Mouse (Mus musculus) urinary bladder, postnatal 10 days (tissue): ENCODE data around the gene Acoxl.

Source experiments
- DNase-seq: peaks from one replicate; pipeline ENCODE4 v3.0.0; 2022; ENCODE audit warnings: low spot score

Acoxl gene

DNA sequence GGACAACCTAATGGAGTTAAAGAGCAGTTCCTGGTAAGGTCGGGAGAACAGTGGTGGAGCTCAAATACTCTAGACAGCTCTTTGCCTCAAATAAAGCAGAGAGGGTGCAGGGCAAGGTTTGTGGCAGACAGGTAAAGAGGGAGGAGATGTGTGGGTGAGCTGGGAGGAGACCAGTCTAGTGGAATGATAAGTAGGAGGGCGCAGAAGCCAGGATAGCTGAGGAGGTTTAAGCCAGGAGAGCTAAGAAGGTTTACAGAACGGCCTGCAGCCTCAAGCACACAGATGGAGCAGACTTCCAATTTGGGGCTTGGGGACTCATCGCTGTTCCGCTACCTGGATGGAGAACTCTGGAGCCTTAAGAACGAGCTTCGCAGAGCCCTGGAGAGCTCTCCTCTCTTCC is at the start of gene Acoxl:
TSS of gene Acoxl (plus strand) at position 301 of the 400 bp plus-strand sequence.
- DNase-seq = no peak

DNA sequence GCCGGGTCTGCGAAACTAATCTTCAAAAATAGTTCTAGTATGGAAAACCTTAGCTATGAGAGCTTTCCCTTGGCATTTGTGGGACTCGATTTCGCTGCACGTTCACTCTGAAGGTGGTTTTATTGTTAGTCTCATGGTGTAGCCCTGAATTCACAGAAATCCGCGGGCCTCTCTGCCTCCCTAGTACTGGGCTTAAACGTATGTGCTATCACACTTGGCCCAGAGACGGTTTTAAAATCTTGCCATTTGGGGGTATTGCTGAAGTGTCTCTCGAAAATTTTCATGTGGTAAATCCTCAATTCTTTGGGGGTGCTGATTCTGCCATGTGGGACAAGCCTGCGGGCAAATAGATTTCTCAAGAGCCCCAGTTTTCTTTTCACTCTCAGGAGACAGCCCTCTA is 49.5 kb upstream of the Acoxl start:
- DNase-seq = no peak

DNA sequence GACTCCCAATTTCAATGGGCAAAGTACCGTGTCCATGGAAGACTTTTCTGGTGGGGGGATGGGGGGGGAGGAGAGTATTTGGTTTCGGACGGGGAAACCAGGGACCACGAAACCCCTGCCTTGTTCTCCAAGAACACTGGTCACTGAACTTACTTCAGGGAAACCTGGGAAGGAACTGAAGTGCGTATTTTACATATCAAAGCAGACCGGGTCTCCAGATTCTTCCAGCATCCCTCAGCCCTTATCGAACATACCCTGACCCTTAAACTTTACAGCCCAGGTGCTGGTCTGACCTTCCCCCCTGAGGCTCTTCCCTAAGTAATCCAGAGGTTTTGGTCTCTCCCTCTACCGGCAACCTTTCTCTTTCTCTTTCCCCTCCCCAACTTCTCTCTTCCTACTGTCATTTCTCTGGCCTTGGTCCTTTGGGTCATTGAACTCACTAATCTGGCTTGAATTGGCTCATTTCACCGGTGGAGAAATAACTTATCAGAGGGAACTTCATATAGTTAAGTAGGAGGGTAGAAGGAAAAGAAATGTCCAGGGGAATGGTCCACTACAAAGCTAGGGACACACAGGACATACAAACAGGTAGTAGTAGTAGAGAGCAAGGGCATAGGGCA is 48.9 kb upstream of the Acoxl start:
- DNase-seq = no peak

DNA sequence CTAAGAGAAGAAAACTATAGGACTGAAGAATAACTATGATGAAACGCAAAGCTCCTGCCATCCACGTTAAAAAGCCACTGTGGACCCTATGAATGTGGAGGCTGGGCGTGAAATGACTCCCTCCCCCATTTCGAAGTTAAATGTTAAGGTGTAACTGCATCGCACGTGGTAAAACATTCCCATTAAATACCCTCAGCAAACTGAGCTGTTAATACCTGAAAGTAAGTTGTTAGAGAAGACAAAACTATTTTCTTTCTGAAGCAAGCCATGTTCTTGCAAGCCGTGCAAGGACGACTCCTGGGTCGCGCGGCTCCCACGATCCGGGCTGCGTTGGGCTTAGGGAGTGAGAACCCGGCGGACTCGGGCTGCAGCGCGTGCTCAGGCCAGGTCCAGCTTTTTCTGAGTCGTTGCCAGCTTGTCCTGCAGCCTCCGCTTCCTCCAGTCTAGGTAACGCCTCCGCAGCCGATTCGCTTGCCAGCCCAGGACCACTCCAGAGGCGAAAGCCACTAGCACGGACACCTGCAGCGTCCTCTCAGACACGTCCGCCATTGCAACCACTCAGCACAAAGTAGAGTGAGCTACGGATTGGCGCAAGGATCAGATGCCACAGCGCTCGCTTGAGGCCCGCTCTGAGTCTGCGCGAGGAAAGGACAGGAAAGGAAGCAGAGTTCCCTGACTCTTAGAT is 46.6 kb upstream of the Acoxl start, which contains the start of gene Mtln:
TSS of gene Mtln (minus strand) at position 570 of the 685 bp plus-strand sequence.
- DNase-seq = peak; percentile 34

DNA sequence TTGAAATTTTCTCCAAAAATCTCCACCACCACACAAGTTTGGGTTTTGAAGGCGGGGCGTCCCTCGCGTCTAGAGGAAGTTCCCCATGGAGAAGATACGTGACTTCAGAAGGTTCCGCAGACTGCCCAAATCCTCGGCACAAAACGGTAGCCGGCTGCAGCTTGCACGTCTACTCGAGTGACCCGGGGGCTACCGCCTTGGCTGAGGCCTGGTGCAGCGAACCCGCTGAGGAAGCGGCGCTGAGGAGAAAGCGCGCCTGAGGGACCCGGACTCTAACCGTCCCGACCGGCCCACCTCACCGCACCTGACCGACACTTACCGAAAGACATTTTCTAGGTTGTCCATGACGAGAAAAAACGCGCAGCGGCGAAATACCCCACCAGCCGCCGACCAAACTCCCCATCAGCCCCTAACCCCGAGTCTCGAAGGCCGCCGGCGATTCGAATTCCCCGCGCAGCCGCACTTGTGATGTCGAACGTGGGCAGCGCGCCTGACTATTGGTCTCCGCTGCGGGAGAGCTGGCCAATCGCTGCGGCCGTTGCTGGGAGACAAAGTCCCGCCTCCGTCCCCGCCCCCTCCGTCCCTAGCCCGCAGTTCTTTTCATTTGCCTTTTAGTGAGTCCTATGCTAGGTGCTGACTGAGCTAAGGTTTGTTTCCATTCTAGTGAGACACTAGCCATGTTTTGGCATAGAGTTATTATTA is 7.1 kb upstream of the Acoxl start, which contains the start of gene Bub1:
TSS of gene Bub1 (minus strand) at position 465 of the 702 bp plus-strand sequence.
- peak; percentile 87 for DNase-seq

DNA sequence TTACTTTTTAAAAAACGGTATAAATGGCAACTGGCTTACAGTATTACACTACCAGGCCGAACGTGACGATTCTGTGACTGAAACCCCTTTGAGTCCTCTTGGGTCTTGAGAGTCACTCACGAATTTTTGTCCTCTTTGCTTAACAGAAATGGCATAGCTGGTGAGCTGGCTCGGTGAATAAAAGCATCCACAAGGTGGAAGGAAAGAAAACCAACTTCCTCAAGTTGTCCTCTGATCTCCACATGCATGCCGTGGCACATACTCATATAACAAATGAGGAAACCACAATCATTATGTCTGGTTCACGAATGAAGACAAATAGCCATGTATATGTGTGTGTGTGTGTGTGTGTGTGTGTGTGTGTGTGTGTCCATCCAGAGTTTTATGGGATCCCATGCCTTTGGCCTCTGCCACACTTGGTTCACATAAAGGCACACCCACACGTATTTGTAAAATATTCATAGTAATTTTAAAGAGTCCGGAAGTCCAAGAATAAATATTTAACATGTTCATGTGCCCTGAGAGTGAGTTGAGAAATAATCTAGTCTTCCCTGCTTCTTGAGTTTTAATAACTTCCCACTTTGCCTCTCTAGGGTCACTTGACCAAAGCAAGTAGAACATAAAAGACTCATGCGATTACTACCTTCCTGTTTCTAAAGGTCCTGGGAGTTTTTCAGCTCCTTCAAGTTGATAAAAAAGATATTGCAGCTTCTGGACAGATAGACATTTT is 6.4 kb upstream of the Acoxl start:
- DNase-seq = no peak

DNA sequence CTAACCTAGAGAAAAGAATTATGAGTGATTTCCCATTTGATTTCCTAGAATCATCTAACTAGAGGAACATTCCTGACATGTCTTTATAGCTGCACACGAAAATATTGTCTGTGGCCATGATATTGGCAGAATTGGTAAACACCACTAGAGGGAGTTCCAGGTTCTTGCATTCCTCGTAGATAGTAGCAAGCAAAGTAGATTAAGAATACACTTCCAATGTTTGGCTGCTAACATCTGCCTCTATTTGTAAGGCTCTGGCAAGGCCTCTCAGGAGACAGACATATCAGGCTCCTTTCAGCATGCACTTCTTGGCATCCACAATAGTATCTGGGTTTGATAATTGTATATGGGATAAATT is 5.9 kb upstream of the Acoxl start:
- no peak for DNase-seq

DNA sequence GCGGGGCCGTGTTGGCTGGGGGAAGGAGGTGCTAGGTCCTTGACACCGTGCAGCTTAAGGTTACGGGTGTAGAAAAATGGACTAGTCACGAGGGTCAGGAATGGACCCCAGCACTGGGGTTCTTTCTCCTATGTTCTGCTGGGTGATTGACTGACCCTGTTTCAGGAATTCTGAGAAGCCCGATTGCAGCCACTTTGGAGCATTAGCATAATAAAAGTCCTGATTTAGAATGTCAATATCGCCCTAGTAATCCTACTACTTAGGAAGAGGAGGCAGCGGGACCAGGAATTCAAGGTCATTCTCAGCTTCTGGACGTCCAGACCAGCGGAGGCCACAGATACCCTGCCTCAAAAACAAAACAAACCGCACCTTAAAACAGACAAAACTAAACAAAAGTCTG is 749 bp downstream of the Acoxl start:
- no peak for DNase-seq

DNA sequence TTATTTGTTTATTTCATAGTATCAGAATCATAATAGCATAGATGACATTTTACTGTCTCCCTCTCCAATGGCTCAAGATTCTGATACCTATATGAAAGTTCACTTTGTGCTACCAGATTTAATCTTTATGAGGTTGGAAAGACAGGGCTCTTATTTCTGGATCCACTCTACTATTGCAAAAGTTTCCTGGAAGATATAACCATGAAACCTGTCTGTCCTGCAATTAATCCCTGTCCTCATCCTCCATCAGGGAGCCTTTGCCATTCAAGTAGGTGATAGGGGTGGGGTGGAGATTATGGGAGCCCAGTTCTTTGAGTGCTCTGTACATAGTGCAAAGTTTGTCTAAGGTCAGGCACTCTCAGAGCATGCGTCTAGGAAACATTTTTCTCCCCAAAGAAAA is 2.7 kb downstream of the Acoxl start:
- DNase-seq = no peak

DNA sequence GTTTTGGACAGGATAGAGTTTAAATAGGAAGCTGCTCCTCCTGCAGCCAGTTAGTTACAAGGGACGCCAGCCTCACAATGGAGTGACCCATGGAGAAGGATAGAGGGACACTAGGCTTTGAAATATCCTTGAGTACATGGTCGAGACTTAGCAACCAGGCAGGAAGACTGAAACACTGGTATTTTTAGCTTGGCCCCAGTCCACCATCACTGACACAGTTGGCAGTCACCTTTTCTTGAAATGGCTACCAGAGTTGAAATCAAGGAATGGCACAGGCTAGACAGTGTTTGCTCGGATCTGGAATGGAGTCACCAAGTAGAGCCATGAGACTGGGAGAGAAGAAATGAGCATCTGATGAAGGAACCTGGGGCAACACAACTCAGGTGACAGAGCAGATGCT is 3.7 kb downstream of the Acoxl start:
- no peak for DNase-seq

DNA sequence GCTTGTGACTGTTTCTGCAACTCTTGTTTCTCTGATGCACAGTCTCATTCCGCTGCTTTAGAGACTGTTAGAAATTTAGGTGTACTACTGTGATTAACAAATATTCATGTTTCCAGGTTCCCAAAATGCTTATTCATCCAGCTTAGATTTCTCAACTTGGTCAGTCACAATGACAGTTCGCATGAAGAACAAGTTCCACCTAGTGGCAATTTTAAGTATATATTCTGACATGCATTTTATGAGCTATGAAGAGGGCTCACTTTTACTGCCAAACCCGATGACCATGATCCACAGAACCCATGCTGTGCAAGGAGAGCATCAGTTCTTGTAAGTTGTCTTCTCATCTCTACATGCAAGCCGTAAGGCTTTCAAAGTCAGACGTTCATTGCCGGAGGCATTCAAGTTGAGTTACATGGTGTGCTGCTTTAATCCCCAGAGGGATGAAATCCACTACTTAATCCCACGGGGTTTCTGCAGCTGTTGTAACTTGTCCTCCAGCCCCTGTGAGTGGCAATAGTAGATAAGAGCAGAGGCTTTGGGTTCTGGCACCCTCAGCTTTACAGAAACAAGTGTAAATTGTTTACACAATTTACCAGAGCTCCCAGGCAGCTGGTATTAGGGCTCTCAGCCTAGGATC is 6.8 kb downstream of the Acoxl start:
- DNase-seq = no peak

DNA sequence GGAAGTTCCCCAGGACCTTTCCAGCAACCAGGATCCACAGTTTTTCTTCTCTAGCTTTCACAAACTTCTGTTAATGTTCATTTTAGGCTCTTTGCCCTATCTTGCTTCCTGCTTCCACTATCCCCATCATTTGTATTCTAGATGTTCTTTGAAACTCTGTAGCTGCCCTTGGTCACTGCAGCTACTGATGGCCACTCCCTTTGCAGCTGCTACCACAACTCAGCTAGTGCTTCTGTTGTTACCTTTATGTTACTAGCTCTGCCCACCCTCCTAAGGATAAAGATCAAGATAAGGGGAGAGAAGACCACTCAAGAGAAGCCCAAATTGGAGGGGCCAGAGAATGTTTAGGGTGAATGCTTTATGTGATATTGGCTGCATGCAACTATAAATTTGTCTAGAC is 7.3 kb downstream of the Acoxl start:
- no peak for DNase-seq

DNA sequence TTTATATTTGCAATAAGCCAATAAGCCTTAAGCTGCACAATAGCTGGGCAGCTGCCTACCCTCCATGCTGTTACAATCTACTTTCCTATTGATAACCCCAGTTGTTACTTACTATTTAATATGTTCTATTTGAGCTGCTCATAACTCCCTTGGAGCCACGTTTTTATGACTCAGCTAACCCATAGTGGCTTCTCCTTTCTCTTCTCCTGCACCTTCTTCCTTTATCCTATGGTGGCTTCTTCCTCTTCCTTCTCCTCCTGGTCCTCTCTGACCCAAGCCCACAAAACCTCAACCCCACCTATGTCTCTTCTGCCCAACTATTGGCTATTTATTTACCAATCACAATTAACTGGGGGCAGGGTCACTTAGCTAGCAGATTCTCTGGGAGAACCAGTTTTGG is 7.9 kb downstream of the Acoxl start:
- no peak for DNase-seq

DNA sequence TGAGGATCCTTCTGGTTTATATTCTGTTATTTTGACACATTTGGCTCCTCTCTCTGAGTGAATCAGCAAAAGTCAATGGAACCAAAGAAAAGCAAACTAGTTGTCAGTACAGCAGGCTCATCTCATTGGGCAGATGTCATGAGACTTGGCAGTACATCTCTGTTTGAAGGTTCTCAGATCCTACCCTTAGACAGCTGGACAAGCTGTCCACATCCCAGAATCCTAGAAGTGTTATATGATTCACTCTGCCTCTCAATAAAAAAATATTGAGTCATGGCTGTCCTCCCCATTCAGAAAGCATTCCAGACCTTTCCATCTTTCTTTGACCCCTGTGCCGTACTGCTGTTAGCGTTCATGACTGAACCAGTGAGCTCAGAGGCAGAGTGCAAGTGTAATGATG is 11.7 kb downstream of the Acoxl start:
- no peak for DNase-seq

DNA sequence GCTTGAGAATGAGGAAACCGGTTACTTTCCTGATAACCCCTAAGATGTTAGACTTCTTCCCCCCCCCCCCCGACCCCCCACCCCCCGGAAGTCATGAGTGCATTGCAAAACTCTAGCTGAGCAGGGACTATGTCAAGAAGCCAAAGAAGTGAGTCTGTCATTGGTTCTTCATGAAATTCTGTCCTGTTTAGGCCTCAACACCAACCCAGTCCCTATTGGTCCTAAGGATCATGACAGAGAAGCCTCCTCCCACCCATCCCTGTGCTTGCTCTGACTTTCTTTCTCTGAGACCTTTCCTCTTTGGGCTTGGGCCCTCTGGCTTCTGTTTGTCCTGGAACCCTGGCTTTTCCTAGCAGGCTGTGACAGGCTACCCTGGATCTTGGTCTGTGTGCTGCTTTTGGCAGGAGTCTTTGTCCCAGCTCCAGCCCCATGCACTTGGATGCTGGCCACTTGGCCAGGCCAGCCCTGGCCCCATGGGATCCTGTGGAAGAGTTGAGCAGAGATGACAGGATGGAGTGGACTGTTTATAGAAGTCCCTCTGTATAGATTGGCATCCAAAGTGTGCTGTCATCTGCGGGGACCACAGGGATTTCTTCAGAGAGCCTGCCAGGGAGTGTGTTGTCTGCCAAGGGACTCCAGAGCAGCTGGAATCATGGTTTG is 15.8 kb downstream of the Acoxl start:
- no peak for DNase-seq

DNA sequence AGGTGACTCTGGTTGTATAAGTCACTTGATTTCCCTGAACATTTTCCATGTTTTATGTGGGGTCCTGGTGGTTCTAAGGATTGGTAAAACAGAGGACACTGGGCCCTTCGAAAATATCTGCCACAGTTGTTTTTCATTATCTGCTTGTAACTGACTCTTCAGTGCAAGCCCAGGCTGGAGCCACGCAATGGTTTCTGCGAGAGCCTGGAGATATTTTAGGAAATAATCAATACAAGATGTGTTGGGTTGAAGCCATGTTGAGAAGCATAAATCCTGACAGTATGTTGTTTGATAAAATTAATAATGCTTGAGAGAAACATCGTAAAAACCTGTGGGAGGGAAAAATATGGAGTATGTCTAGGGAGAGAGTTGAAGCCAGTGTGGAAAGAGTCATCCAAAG is 25.7 kb downstream of the Acoxl start:
- no peak for DNase-seq

DNA sequence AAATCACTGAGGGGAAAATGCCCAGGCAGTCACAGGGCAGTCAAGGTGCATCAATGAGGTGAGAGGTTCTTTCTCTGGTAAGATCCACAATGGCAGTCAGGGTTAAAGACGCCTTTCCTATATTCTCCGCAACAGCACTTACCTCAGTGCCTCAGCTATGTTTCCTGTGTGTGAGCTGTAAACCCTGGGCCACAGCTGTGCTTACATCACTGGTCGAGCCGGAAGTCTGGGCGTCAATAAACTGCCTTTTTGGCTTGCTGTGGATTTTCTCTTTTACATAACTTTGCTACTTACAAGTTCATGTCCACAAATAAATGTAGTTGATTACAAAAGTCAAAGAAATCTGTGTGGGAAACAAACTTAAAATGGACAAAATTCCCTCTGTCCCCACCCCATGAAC is 42.4 kb downstream of the Acoxl start:
- DNase-seq = no peak

DNA sequence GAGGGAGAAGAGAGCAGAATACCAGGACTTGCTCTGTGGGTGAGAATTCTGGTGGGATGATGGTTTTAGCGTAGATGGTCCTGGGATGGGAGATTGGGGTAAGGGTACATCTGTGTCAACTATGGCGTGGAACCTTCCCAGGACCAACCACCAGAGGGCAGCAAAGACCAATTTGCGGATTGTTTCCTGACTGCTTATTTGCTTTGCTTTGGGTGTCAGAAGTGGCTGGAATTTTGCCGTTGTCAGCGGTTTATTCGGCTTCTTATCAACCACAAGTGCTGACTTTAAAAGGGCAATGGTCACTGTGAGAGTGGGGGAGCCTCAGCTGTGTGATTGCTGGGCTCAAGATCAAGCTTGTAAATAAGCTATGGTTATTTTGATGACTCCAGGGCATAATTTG is 50.8 kb downstream of the Acoxl start:
- DNase-seq = peak; percentile 63

DNA sequence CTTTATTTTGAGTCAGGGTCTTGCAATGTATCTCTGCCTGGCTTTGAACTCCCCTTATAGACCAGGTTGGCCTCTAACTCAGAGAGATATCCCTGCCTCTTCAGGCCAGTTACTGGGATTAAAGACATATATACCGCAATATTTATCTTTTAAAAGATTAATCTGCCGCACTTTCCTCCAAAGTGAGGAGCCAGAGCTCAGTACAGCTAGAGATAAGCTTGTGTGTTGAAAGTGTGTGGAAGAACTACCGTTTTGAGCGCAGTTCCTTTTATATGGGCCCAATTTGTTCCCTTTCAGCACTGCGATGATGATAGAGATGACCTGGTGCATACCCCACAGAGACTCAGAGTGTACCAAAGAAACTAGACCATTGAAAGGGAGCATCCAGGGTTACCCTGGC is 51.3 kb downstream of the Acoxl start:
- no peak for DNase-seq

DNA sequence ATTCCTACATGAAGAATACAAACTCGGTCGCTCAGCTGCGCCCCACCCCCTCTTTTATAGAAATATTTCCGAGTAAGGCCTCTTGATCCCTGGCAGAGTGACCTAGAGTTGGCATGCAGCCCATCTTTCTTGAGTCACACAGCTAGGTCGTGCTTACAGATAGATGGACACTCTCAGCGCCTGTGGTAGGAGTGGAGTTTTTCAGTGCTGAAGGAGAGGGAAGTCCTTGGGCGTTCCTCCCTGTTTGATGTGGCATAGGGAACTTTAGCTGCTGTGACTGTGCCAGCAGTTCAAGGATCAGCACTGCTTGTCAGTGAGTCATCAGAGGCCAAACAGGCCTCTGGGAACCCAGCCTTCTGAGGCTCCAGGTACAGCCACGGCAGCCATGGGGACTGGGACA is 51.9 kb downstream of the Acoxl start:
- DNase-seq = no peak

DNA sequence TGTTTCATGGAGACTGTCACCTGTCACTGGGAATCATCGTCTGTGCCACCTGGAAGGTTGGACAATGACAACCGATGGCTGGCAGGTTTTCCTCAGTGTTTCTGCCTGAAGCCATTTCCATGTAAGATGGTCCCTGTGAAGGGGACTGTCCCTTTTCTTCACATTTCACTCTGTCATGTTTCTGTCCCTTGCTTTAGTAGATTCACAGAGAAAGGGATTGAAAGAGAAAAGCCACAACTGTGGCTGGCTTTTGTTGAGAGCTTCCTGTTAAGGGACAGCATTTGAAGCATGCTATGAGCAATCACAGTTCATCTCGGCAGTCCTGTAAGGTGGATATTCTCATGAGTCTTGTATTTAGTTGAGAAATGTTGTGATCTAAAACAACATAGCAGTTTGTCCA is 52.4 kb downstream of the Acoxl start:
- no peak for DNase-seq

DNA sequence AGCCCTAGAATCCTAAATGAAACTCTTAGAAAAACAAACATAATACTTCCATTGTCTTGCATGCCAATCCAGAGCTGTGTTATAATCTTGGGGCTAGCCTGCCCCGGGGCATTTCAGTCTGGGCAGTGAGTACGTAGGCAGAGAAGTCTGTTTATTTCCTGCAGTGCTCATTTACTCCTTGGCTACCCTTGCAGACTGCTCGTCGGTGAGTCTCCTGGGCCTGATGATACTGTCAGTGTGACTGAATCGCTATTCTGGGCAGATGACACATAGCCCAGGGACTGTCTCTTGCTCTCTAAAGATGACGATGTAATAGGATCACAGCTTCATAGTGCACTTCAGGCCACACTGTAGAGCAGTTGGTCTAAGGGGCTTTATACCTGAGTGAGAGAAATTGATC is 56.2 kb downstream of the Acoxl start:
- no peak for DNase-seq
